Mouse (Mus musculus): Measurements from ENCODE around the gene Cxcl15. TPM values are rescaled to one million over a fixed set of nuclear protein-coding genes. Genes with fewer than 3 reads are reported as not detected.

The Cxcl15 gene
- polyA plus RNA-seq, 1 experiment, result not detected

Other genes starting within 250 kb of the Cxcl15 start
- not detected in 2 replicates for gene 5830473C10Rik, start 233.4 kb upstream of the Cxcl15 start, polyA plus RNA-seq (2012; rRNA removed)
- gene Rassf6, start 153.9 kb upstream of the Cxcl15 start, polyA plus RNA-seq (2012; rRNA removed), result 0.22 and 0.55 TPM in 2 replicates
- 1.1 and 2.0 TPM in 2 replicates for gene Cxcl5, start 35.2 kb upstream of the Cxcl15 start, polyA plus RNA-seq (2012; rRNA removed)
- 309 and 337 TPM in 2 replicates for gene Ppbp, start 26.0 kb upstream of the Cxcl15 start, polyA plus RNA-seq (2012; rRNA removed)
- 189 and 240 TPM in 2 replicates for gene Pf4, start 22.1 kb upstream of the Cxcl15 start, polyA plus RNA-seq (2012; rRNA removed)
- gene Cxcl3, start 8.4 kb upstream of the Cxcl15 start, polyA plus RNA-seq (2012; rRNA removed), result 0.06 TPM in 1 of 2 replicates, not detected in the other
- gene Cxcl1, start 96.7 kb downstream of the Cxcl15 start, polyA plus RNA-seq (2012; rRNA removed), result 1.1 and 2.5 TPM in 2 replicates
- 1.1 and 1.2 TPM in 2 replicates for gene Cxcl2, start 109.3 kb downstream of the Cxcl15 start, polyA plus RNA-seq (2012; rRNA removed)
- gene Mthfd2l, start 136.6 kb downstream of the Cxcl15 start, polyA plus RNA-seq (2012; rRNA removed), result 8.1 and 18.4 TPM in 2 replicates
- gene Epgn, start 232.9 kb downstream of the Cxcl15 start, polyA plus RNA-seq (2012; rRNA removed), result not detected in 2 replicates